Mouse (Mus musculus) MEL (cell line): ENCODE data around the gene Nkx1-1. TPM values are rescaled to one million over a fixed set of nuclear protein-coding genes. Genes with fewer than 3 reads are reported as not detected.

ENCODE experiments used
- DNase-seq: peaks from one replicate; pipeline ENCODE4 v3.0.0; 2011; ENCODE audit warnings: low read depth, low spot score
- H3K27ac ChIP-seq: 2 replicates; pipeline ENCODE4 v1.5.1; 2012; ENCODE audit warnings: low read depth, mild to moderate bottlenecking, control low read depth, low read length, moderate library complexity; ENCODE audit not compliant: control insufficient read depth
- H3K27me3 ChIP-seq, 2 experiments: fragments of 150-350 bp in 1 of 2; sonication (generic) in 1 of 2; 2 replicates each; pipeline ENCODE4 v1.6.1; 2012; ENCODE audit warnings: low read length in 2 of 2, mild to moderate bottlenecking in 2 of 2, improper control_type of control experiment in 1 of 2, moderate library complexity in 1 of 2; ENCODE audit not compliant: insufficient read depth in 2 of 2, control insufficient read depth in 1 of 2
- H3K36me3 ChIP-seq, 2 experiments: 2 replicates each; pipeline ENCODE4 v1.6.1; 2012 to 2014; ENCODE audit warnings: low read length in 2 of 2, improper control_type of control experiment in 1 of 2, inconsistent platforms in 1 of 2, mild to moderate bottlenecking in 1 of 2; ENCODE audit not compliant: insufficient read depth in 2 of 2, control insufficient read depth in 1 of 2
- H3K4me1 ChIP-seq, 2 experiments: fragments of 150-350 bp in 1 of 2; sonication (generic) in 1 of 2; 2 replicates each; pipeline ENCODE4 v1.6.1; 2012; ENCODE audit warnings: low read length in 2 of 2, improper control_type of control experiment in 1 of 2, mild to moderate bottlenecking in 1 of 2; ENCODE audit not compliant: insufficient read depth in 2 of 2, control insufficient read depth in 1 of 2
- H3K4me3 ChIP-seq, 2 experiments: fragments of 150-350 bp in 1 of 2; sonication (generic) in 1 of 2; 2 replicates each; pipeline ENCODE4 v1.5.1; 2012; ENCODE audit warnings: low read depth in 2 of 2, low read length in 2 of 2, mild to moderate bottlenecking in 2 of 2, moderate library complexity in 2 of 2, control low read depth in 1 of 2, improper control_type of control experiment in 1 of 2; ENCODE audit not compliant: control insufficient read depth in 1 of 2, insufficient read depth in 1 of 2
- H3K79me2 ChIP-seq: 2 replicates; pipeline ENCODE4 v1.6.1; 2012; ENCODE audit warnings: mild to moderate bottlenecking, low read length, moderate library complexity; ENCODE audit not compliant: control insufficient read depth, poor library complexity, insufficient read depth
- H3K9ac ChIP-seq: 2 replicates; pipeline ENCODE4 v1.6.1; 2012; ENCODE audit warnings: low read depth, mild to moderate bottlenecking, control low read depth, low read length, moderate library complexity; ENCODE audit not compliant: control insufficient read depth, poor library complexity, severe bottlenecking
- H3K9me3 ChIP-seq: fragments of 150-350 bp; sonication (generic); replicated peaks from 2 replicates; pipeline ENCODE4 v1.6.1; 2012; ENCODE audit warnings: mild to moderate bottlenecking, low read length, improper control_type of control experiment, moderate library complexity; ENCODE audit not compliant: insufficient read depth
- BHLHE40 ChIP-seq: IDR thresholded peaks from 2 replicates; pipeline ENCODE4 v1.6.1; 2012; ENCODE audit warnings: low read depth, mild to moderate bottlenecking, inconsistent platforms, low read length, improper control_type of control experiment, borderline replicate concordance
- CHD1 ChIP-seq: IDR thresholded peaks from 2 replicates; pipeline ENCODE4 v1.6.1; 2012; ENCODE audit warnings: low read depth, mild to moderate bottlenecking, inconsistent platforms, low read length, improper control_type of control experiment
- CHD2 ChIP-seq: IDR thresholded peaks from 2 replicates; pipeline ENCODE4 v1.6.1; 2011; ENCODE audit warnings: low read length, improper control_type of control experiment
- ELF1 ChIP-seq: IDR thresholded peaks from 2 replicates; pipeline ENCODE4 v1.6.1; 2014; ENCODE audit warnings: low read depth, mild to moderate bottlenecking, inconsistent platforms, low read length, improper control_type of control experiment, moderate library complexity
- EP300 ChIP-seq, 2 experiments: IDR thresholded peaks; 2 replicates each; pipeline ENCODE4 v1.6.1; 2011; ENCODE audit warnings: improper control_type of control experiment in 2 of 2, low read length in 2 of 2, low read depth in 1 of 2, mild to moderate bottlenecking in 1 of 2
- ETS1 ChIP-seq: IDR thresholded peaks from 2 replicates; pipeline ENCODE4 v1.6.1; 2012; ENCODE audit warnings: low read depth, mild to moderate bottlenecking, inconsistent platforms, low read length, improper control_type of control experiment, moderate library complexity
- GATA1 ChIP-seq: IDR thresholded peaks from 2 replicates; pipeline ENCODE4 v1.6.1; 2011; ENCODE audit warnings: low read depth, low read length, improper control_type of control experiment
- HCFC1 ChIP-seq: IDR thresholded peaks from 2 replicates; pipeline ENCODE4 v1.6.1; 2012; ENCODE audit warnings: low read depth, mild to moderate bottlenecking, inconsistent platforms, low read length, improper control_type of control experiment, moderate library complexity
- JUND ChIP-seq: IDR thresholded peaks from 2 replicates; pipeline ENCODE4 v1.6.1; 2011; ENCODE audit warnings: low read depth, mild to moderate bottlenecking, improper control_type of control experiment, low read length
- MAZ ChIP-seq: IDR thresholded peaks from 2 replicates; pipeline ENCODE4 v1.6.1; 2012; ENCODE audit warnings: low read depth, mild to moderate bottlenecking, inconsistent platforms, low read length, improper control_type of control experiment
- MEF2A ChIP-seq: IDR thresholded peaks from 2 replicates; pipeline ENCODE4 v1.6.1; 2014; ENCODE audit warnings: low read depth, mild to moderate bottlenecking, inconsistent platforms, low read length, improper control_type of control experiment; ENCODE audit not compliant: poor library complexity, insufficient replicate concordance, severe bottlenecking; ENCODE audit errors: extremely low read depth
- SIN3A ChIP-seq: IDR thresholded peaks from 2 replicates; pipeline ENCODE4 v1.6.1; 2012; ENCODE audit warnings: low read length, improper control_type of control experiment, inconsistent platforms
- SMC3 ChIP-seq: IDR thresholded peaks from 2 replicates; pipeline ENCODE4 v1.6.1; 2011; ENCODE audit warnings: low read depth, low read length, improper control_type of control experiment
- TAL1 ChIP-seq: IDR thresholded peaks from 2 replicates; pipeline ENCODE4 v1.6.1; 2012; ENCODE audit warnings: mild to moderate bottlenecking, inconsistent platforms, low read length, moderate library complexity, mixed read lengths
- TBP ChIP-seq: IDR thresholded peaks from 2 replicates; pipeline ENCODE4 v1.8.0; 2011; ENCODE audit warnings: low read depth, low read length, improper control_type of control experiment
- TCF12 ChIP-seq: IDR thresholded peaks from 2 replicates; pipeline ENCODE4 v1.6.1; 2014; ENCODE audit warnings: low read depth, mild to moderate bottlenecking, inconsistent platforms, low read length, improper control_type of control experiment, moderate library complexity
- UBTF ChIP-seq: IDR thresholded peaks from 2 replicates; pipeline ENCODE4 v1.6.1; 2012; ENCODE audit warnings: low read depth, mild to moderate bottlenecking, inconsistent platforms, low read length, improper control_type of control experiment, moderate library complexity, borderline replicate concordance; ENCODE audit not compliant: insufficient read depth
- USF1 ChIP-seq: IDR thresholded peaks from 2 replicates; pipeline ENCODE4 v1.6.1; 2014; ENCODE audit warnings: low read depth, mild to moderate bottlenecking, inconsistent platforms, low read length, improper control_type of control experiment, moderate library complexity
- USF2 ChIP-seq, 2 experiments: IDR thresholded peaks; 2 replicates each; pipeline ENCODE4 v1.6.1; 2011 to 2012; ENCODE audit warnings: improper control_type of control experiment in 2 of 2, low read length in 2 of 2, borderline replicate concordance in 1 of 2, inconsistent platforms in 1 of 2, low read depth in 1 of 2, mild to moderate bottlenecking in 1 of 2; ENCODE audit not compliant: insufficient read depth in 1 of 2
- ZKSCAN1 ChIP-seq: IDR thresholded peaks from 2 replicates; pipeline ENCODE4 v1.6.1; 2012; ENCODE audit warnings: low read depth, mild to moderate bottlenecking, inconsistent platforms, low read length, improper control_type of control experiment, moderate library complexity
- polyA plus RNA-seq, 2 experiments: library from polyadenylated mRNA; stranded (reverse) in 1 of 2; unstranded in 1 of 2; fragments of >175 nt in 1 of 2; fragments of >200 nt in 1 of 2; gene quantifications; 2 replicates each; pipeline versions ENCODE4 v1.2.1 to v1.2.4; 2012; ENCODE audit warnings: low replicate concordance in 2 of 2, low read depth in 1 of 2; ENCODE audit not compliant: insufficient read length in 2 of 2, insufficient read depth in 1 of 2, missing spikeins in 1 of 2
- total RNA-seq: library from RNA; depleted of rRNA; stranded (reverse); fragments of 300-350 nt; gene quantifications from 2 replicates; pipeline ENCODE4 v1.2.3, GENCODE M21; 2012

The Nkx1-1 gene
- total and polyA plus RNA-seq, 3 experiments = not detected

- H3K79me2 ChIP-seq = no peaks in the 10 kb centered on the region
- no peak overlapping the region for H3K4me3 ChIP-seq
- H3K36me3 ChIP-seq = peaks cover 0 to 3% of the 10 kb centered on the region in 2 experiments; a peak in 1 of 4 replicates
- no peaks in the 10 kb centered on the region for H3K27me3 ChIP-seq
- no peaks in the 10 kb centered on the region for H3K9me3 ChIP-seq
- H3K9ac ChIP-seq = no peak overlapping the region
- H3K27ac ChIP-seq = no peak overlapping the region
- TF ChIP-seq CHD1 (no peak), TCF12 (no peak), ZKSCAN1 (no peak), TAL1 (no peak)
- 0 out of 4 replicates have a peak, but pooled peaks cover 0 to 3% of the 10 kb centered on the region in 2 experiments for H3K4me1 ChIP-seq
- DNase-seq = no peak
These were observed 33.0 kb downstream of the Nkx1-1 start for GRCm38 (mm10) chr5:33400819-33401218.

- no peaks in the 10 kb centered on the region for H3K79me2 ChIP-seq
- H3K4me3 ChIP-seq = no peak overlapping the region
- H3K27me3 ChIP-seq = no peaks in the 10 kb centered on the region
- TF ChIP-seq HCFC1 = no peak
- no peak for TF ChIP-seq UBTF
- no peak for TF ChIP-seq JUND
- TF ChIP-seq CHD2 = no peak
- no peak for TF ChIP-seq GATA1
- TF ChIP-seq USF1 = no peak
- TF ChIP-seq MAZ = no peak
- TF ChIP-seq ELF1 = no peak
- TF ChIP-seq, all 39 proteins: peak for 0
- Histone ChIP-seq H3K9ac (no peak overlapping the region), H3K36me3 (peaks cover 0 to 3% of the 10 kb centered on the region in 2 experiments; a peak in 1 of 4 replicates), H3K4me1 (0 out of 4 replicates have a peak, but pooled peaks cover 0 to 3% of the 10 kb centered on the region in 2 experiments), H3K9me3 (no peaks in the 10 kb centered on the region), H3K27ac (no peak overlapping the region)
- no peak for DNase-seq
These were observed 36.9 kb downstream of the Nkx1-1 start for GRCm38 (mm10) chr5:33396828-33397227.

GRCm38 (mm10) chr5:33395693-33396092 lies 38.1 kb downstream of the Nkx1-1 start:
- Histone ChIP-seq H3K27ac (no peak overlapping the region), H3K4me1 (0 out of 4 replicates have a peak, but pooled peaks cover 0 to 3% of the 10 kb centered on the region in 2 experiments)
- TF ChIP-seq SMC3 (no peak), CHD1 (no peak), SIN3A (no peak), TBP (no peak), ETS1 (no peak), MEF2A (no peak), GATA1 (no peak), BHLHE40 (no peak), USF2 (IDR thresholded peaks at IDR 0.05; ENCODE audit: borderline replicate concordance in 1 of 2, insufficient read depth in 1 of 2, low read depth in 1 of 2, low read length in 2 of 2) (no peak), EP300 (IDR thresholded peaks at IDR 0.05; ENCODE audit: low read depth in 1 of 2, low read length in 2 of 2) (no peak)
- TF ChIP-seq, all 39 proteins: peak for 0
- Histone ChIP-seq H3K9ac (no peak overlapping the region), H3K9me3 (no peaks in the 10 kb centered on the region), H3K4me3 (no peak overlapping the region), H3K27me3 (no peaks in the 10 kb centered on the region), H3K36me3 (peaks cover 0 to 3% of the 10 kb centered on the region in 2 experiments; a peak in 2 of 4 replicates), H3K79me2 (no peaks in the 10 kb centered on the region)
- no peak for DNase-seq
